Mouse (Mus musculus) B cell, adult 2 months (primary cell): ENCODE data around the gene Slc6a2.

Experiments
- DNase-seq, 2 experiments: peaks; one replicate each; pipeline ENCODE4 v3.0.0; 2022

The Slc6a2 gene

DNA sequence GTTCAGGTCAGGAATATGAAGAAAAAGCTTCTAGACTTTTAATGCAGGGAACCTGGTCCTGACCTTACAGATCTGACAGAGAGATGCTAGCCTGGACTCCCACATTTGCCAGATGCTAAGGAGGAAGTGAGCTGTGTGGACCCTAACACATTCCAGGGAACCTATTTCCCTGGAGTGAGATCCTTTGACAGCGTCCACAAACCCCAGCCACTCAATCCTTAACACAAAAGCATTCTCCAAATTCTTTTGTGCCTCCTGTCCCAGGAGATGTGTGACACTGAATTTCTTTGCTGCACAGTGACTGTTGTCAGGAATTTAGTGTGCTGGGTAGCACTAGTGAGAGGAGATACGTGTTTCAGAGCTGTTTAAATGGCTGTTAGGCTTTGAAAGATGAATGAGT lies 79.0 kb downstream of the Slc6a2 start:
- no peak for DNase-seq

DNA sequence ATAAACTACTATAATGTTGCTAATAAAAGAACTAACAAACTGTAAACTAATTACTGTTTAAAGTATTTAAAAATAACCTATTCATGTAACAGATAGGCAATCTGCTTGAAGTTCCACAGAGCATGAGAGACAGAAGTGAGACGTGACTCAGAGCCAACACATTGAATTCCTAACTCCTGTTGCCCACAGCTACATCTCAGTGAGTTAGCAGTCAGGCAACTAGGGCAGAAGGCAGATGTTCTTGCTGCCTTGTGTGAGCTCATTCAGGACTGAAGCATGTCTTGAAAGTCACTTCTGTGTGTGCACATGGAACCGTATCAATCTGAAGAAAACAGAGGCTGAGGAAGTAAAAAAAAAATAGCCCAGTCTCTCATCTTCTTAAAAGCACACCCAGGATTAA lies 80.4 kb downstream of the Slc6a2 start:
- DNase-seq: no peak

DNA sequence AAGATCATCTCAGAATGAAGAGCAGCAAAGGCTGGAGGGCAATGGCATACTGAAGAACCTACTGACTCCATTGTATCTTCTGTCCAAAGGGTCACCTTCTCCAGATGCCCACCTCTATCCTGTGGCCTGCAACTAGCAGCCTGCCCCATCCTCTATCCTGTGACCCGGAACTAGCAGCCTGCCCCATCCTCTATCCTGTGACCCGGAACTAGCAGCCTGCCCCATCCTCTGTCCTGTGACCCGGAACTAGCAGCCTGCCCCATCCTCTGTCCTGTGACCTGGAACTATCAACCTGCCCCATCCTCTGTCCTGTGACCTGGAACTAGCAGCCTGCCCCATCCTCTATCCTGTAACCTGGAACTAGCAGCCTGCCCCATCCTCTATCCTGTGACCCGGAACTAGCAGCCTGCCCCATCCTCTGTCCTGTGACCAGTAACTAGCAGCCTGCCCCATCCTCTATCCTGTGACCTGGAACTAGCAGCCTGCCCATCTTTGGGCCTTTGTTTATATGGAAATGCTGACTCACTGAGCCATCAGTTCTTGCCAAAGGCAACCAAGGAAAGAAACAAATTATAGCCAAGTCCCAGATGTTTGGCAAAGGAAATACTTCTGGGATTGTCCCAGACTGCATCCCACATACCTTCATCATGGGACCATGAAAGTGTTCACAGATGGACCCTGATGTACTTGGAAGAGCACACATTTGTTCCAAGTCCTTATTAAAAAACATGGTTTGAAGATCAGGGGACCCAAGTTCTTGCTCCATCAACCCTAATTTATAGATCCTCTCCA lies 81.1 kb downstream of the Slc6a2 start:
- no peak for DNase-seq

DNA sequence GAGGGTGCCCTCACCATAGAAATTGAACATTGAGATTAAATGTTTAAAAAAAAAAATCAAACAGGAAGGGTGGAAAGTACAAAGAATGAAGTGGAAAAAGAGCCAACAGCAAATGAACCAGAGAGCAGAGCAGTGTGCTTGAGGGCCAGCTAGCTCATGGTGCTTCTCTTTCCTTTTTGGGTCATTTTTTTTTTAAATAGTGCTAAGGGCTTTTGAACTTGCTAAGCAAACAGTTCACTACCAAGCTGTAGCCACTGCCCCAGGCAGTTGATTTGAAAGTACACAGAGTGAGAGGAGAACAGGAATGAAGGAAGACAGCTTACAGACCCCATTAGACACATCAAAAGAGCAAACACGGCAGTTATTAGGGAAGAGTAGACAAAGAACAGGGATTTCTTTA lies 83.2 kb downstream of the Slc6a2 start:
- no peak for DNase-seq

DNA sequence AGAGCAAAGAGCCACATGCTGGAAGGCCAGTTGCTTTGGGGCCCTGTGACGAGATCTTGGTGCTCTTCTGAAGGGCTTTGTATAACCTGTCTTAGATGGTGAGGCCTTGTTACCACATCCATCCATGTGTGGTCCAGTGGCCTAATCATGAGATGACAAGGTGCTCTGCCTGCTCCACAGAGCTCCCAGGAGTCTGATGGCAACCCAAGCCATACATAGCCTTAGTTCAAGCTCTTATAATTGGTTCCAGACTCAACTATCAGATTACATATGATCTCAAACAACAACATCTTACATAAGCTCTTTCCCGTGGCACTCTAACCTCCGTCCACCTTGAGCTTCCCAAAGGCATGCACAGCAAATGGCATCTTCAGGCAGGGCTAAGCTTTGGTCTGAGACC lies 88.2 kb downstream of the Slc6a2 start, which contains the start of gene Ces1a:
Ces1a (minus strand) TSS at position 101 of the 400 bp plus-strand sequence.
- no peak for DNase-seq

- no peak for DNase-seq
Observed at GRCm38 (mm10) chr8:93048510-93049416, 88.9 kb downstream of the Slc6a2 start.
